Mouse (Mus musculus) E14TG2a.4 (cell line): ENCODE data around the gene Xrcc5.

Experiments used
- H3K27me3 ChIP-seq: 2 replicates; pipeline ENCODE4 v1.6.1; 2014; ENCODE audit warnings: low read length, control low read depth; ENCODE audit not compliant: insufficient read depth
- H3K36me3 ChIP-seq: 2 replicates; pipeline ENCODE4 v1.6.1; 2014; ENCODE audit warnings: low read length, control low read depth; ENCODE audit not compliant: insufficient read depth
- H3K4me1 ChIP-seq: replicated peaks from 2 replicates; pipeline ENCODE4 v1.6.1; 2014; ENCODE audit warnings: low read depth, low read length, control low read depth
- H3K4me3 ChIP-seq: replicated peaks from 2 replicates; pipeline ENCODE4 v1.5.1; 2014; ENCODE audit warnings: mild to moderate bottlenecking, low read length
- H3K9me3 ChIP-seq: 2 replicates; pipeline ENCODE4 v1.6.1; 2014; ENCODE audit warnings: low read length, control low read depth
- CTCF ChIP-seq: conservative IDR thresholded peaks from 2 replicates; pipeline ENCODE4 v1.5.1; 2014; ENCODE audit warnings: low read length
- NANOG ChIP-seq: IDR thresholded peaks from 2 replicates; pipeline ENCODE4 v1.6.1; 2014; ENCODE audit warnings: borderline replicate concordance, low read length, mixed read lengths
- POU5F1 ChIP-seq: IDR thresholded peaks from 2 replicates; pipeline ENCODE4 v1.6.1; 2014; ENCODE audit warnings: low read length, borderline replicate concordance

Xrcc5 gene

GRCm38 (mm10) chr1:72429107-72429807, 122.0 kb downstream of the Xrcc5 start:
- Histone ChIP-seq H3K36me3 (no peaks in the 10 kb centered on the region), H3K27me3 (peaks cover 3% of the 10 kb centered on the region; the same call in 1 of the 2 replicates), H3K4me3 (no peak overlapping the region), H3K4me1 (peaks cover 16% of the 10 kb centered on the region), H3K9me3 (no peaks in the 10 kb centered on the region)
- TF ChIP-seq POU5F1, result no peak
- no peak for TF ChIP-seq CTCF
- TF ChIP-seq NANOG, result no peak

DNA sequence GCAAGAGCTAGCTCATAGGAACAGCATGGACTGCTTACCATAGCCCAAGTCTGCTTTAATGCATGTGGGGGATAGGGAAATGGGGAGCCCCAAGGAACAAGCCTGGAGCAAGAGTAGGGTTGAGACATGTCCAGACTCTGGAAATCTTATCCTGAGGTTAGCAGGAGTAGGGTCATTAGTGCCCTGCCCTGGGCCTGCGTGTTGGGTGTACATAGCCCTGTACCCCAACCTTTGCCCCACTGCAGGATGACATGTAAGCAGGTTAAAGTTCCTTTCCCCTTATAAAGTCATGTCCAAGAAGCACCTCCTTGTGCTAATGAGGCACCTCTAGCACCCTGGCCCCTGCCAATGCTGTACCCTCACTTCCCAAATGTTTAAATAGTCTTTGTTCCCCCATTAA, 125.4 kb downstream of the Xrcc5 start:
- Histone ChIP-seq H3K9me3 (no peaks in the 10 kb centered on the region), H3K4me3 (no peak overlapping the region), H3K4me1 (peaks cover 15% of the 10 kb centered on the region), H3K27me3 (peaks cover 3% of the 10 kb centered on the region; the same call in 1 of the 2 replicates), H3K36me3 (no peaks in the 10 kb centered on the region)
- TF ChIP-seq CTCF (no peak), NANOG (no peak), POU5F1 (no peak)

DNA sequence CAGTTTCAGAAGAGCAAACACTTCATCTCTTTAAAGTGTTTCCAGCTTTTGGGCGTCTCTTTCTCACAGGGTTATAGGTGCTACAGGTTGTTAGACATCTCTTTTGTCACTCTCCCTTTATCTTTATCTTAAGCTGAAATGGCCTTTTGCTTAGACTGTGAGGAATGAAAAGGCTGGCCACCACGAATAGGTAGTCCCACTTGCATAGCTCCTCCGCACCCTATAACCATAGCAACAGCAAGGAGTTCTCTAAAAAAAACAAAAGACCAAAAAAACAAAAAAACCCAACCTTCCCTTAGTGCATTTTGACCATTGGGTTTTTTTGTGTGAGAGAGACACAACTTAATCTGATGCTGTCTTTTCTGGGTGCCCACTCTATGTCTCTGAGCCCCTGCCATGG, 127.3 kb downstream of the Xrcc5 start:
- Histone ChIP-seq H3K36me3 (no peaks in the 10 kb centered on the region), H3K4me1 (no peaks in the 10 kb centered on the region), H3K9me3 (no peaks in the 10 kb centered on the region), H3K27me3 (peaks cover 3% of the 10 kb centered on the region; the same call in 1 of the 2 replicates), H3K4me3 (no peak overlapping the region)
- TF ChIP-seq CTCF (no peak), NANOG (no peak), POU5F1 (no peak)

GRCm38 (mm10) chr1:72436967-72437366, 129.7 kb downstream of the Xrcc5 start:
- Histone ChIP-seq H3K36me3 (no peaks in the 10 kb centered on the region), H3K4me3 (no peak overlapping the region), H3K4me1 (no peaks in the 10 kb centered on the region), H3K9me3 (no peaks in the 10 kb centered on the region), H3K27me3 (peaks cover 3% of the 10 kb centered on the region; the same call in 1 of the 2 replicates)
- no peak for TF ChIP-seq CTCF

DNA sequence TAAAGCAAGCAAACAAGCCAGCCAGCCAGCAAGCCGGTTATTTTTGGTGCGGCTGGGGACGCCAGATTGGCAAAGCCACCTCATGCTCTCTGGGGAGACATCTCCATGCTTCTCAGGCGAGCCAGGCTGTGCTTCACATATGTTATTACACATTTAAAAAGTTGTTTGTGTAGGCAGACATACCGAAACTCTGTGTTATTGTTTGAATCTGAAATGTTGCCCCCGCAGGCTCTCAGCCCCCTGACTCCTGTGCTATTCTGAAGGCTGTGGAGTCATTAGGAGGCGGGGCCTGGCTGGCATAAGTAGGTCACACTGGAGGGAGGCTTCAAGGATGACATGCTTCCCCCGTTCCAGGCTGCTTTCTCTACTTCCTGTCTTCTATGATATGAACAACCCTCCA, 131.9 kb downstream of the Xrcc5 start:
- Histone ChIP-seq H3K27me3 (no peaks in the 10 kb centered on the region), H3K36me3 (no peaks in the 10 kb centered on the region), H3K9me3 (no peaks in the 10 kb centered on the region), H3K4me1 (no peaks in the 10 kb centered on the region), H3K4me3 (no peak overlapping the region)
- TF ChIP-seq CTCF (no peak), POU5F1 (no peak), NANOG (no peak)

DNA sequence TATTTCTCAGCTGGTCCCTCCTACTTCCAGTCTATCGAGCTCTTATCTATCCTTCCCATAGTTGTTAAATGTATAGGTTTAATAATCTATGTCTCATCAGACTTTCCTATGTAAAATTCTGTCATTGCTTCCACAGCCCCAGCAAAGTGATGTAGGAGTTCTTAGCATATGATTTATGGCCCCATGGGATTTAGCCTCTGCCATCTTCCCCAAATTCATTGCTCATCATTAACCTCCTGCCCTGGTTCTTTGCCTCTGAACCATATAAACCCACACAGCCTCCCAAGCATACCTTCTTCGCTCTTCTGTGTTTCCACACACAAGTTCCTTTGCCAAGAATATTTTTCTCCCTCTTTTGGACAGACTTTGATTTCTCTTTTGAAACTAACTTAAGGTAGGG, 135.5 kb downstream of the Xrcc5 start:
- Histone ChIP-seq H3K4me3 (no peak overlapping the region), H3K27me3 (no peaks in the 10 kb centered on the region), H3K36me3 (no peaks in the 10 kb centered on the region), H3K9me3 (no peaks in the 10 kb centered on the region), H3K4me1 (no peaks in the 10 kb centered on the region)
- TF ChIP-seq NANOG, result no peak
- no peak for TF ChIP-seq POU5F1
- no peak for TF ChIP-seq CTCF
